Mouse (Mus musculus) cortical plate, adult 2 months (tissue): ENCODE data around the gene Catsperz.

Experiments used
- CTCF ChIP-seq: fragments of 200-500 bp; IDR thresholded peaks from 2 replicates; pipeline ENCODE4 v1.5.1; 2011; ENCODE audit warnings: mild to moderate bottlenecking, control low read depth, low read length; ENCODE audit not compliant: insufficient read depth; ENCODE audit errors: extremely low read depth
- POLR2A ChIP-seq: fragments of 200-500 bp; IDR thresholded peaks from 2 replicates; pipeline ENCODE4 v1.6.1; 2011; ENCODE audit warnings: mild to moderate bottlenecking, low read length, control low read depth; ENCODE audit not compliant: insufficient read depth; ENCODE audit errors: extremely low read depth

- TF ChIP-seq POLR2A (no peak), CTCF (no peak)
Observed at GRCm38 (mm10) chr19:6913036-6913435, 12.1 kb downstream of the Catsperz start.
